Mouse (Mus musculus): ENCODE results near the gene Pcnt. TPM values are rescaled to one million over a fixed set of nuclear protein-coding genes. Genes with fewer than 3 reads are reported as not detected.
A peak's percentile ranks its signal among the peaks of the same experiment; 100 is the strongest.

The Pcnt gene
- 10 to 100 TPM; 18.4 to 27.1 (median 20.3) TPM for total RNA-seq (2022)

GRCm38 (mm10) chr10:76442178-76443088, at the start of gene Pcnt:
Gene Pcnt (minus strand): TSS chr10:76442786.
- DNase-seq, result peak; percentile 97

- DNase-seq, result no peak
Measured at GRCm38 (mm10) chr10:76489205-76489604, 46.6 kb upstream of the Pcnt start.

GRCm38 (mm10) chr10:76488265-76488664, 45.7 kb upstream of the Pcnt start:
- DNase-seq, result no peak

GRCm38 (mm10) chr10:76486302-76486701, 43.7 kb upstream of the Pcnt start:
- no peak for DNase-seq

GRCm38 (mm10) chr10:76481480-76481879, 38.9 kb upstream of the Pcnt start:
- DNase-seq, result no peak

GRCm38 (mm10) chr10:76480851-76481250, 38.3 kb upstream of the Pcnt start:
- no peak for DNase-seq

GRCm38 (mm10) chr10:76473759-76474158, 31.2 kb upstream of the Pcnt start:
- DNase-seq, result no peak

- DNase-seq, result peak; percentile 77
Measured at GRCm38 (mm10) chr10:76468203-76469162, 25.9 kb upstream of the Pcnt start, which contains the start of the genes Mcm3ap and Ybey. Gene Mcm3ap (plus strand): TSS chr10:76468927. Gene Ybey (minus strand): TSS chr10:76469114.

GRCm38 (mm10) chr10:76462721-76463120, 20.1 kb upstream of the Pcnt start:
- no peak for DNase-seq

- no peak for DNase-seq
Measured at GRCm38 (mm10) chr10:76462312-76462711, 19.7 kb upstream of the Pcnt start.

GRCm38 (mm10) chr10:76461255-76461654, 18.7 kb upstream of the Pcnt start:
- no peak for DNase-seq

GRCm38 (mm10) chr10:76455289-76455688, 12.7 kb upstream of the Pcnt start:
- no peak for DNase-seq

GRCm38 (mm10) chr10:76448851-76449250, 6.3 kb upstream of the Pcnt start, which contains the start of gene 2610028H24Rik:
Gene 2610028H24Rik (plus strand): TSS chr10:76449081.
- DNase-seq, result no peak

- DNase-seq, result no peak
Measured at GRCm38 (mm10) chr10:76447406-76448229, 5.0 kb upstream of the Pcnt start.

- no peak for DNase-seq
Measured at GRCm38 (mm10) chr10:76445996-76446681, 3.6 kb upstream of the Pcnt start.

GRCm38 (mm10) chr10:76440281-76440680, 2.3 kb downstream of the Pcnt start, which contains the start of gene AC141477.1:
Gene AC141477.1 (minus strand): TSS chr10:76440444.
- DNase-seq, result no peak

GRCm38 (mm10) chr10:76439107-76439890, 3.3 kb downstream of the Pcnt start:
- no peak for DNase-seq

GRCm38 (mm10) chr10:76433925-76434324, 8.7 kb downstream of the Pcnt start:
- no peak for DNase-seq

- no peak for DNase-seq
Measured at GRCm38 (mm10) chr10:76425674-76426073, 16.9 kb downstream of the Pcnt start.

- no peak for DNase-seq
Measured at GRCm38 (mm10) chr10:76416811-76417210, 25.8 kb downstream of the Pcnt start.

All from adrenal gland, adult 8-10 months (tissue).